Mouse (Mus musculus) ES-CJ7 (cell line): ENCODE data around the gene Irf6.
A peak's percentile ranks its signal among the peaks of the same experiment; 100 is the strongest.

Experiments
- DNase-seq: peaks from one replicate; pipeline ENCODE4 v3.0.0; 2011; ENCODE audit warnings: low read depth, low spot score

The Irf6 gene

GRCm38 (mm10) chr1:193152872-193153271, at the start of gene Irf6:
TSS of gene Irf6 (plus strand) at chr1:193153111.
- peak; percentile 74 for DNase-seq

- no peak for DNase-seq
Observed at GRCm38 (mm10) chr1:193112093-193112492, 40.8 kb upstream of the Irf6 start.

- no peak for DNase-seq
Observed at GRCm38 (mm10) chr1:193122793-193123192, 30.1 kb upstream of the Irf6 start.

- no peak for DNase-seq
Observed at GRCm38 (mm10) chr1:193123290-193123689, 29.6 kb upstream of the Irf6 start.

- peak; percentile 39 for DNase-seq
Observed at GRCm38 (mm10) chr1:193125835-193126234, 27.1 kb upstream of the Irf6 start.

GRCm38 (mm10) chr1:193128055-193128454, 24.9 kb upstream of the Irf6 start:
- DNase-seq: no peak

GRCm38 (mm10) chr1:193129321-193129720, 23.6 kb upstream of the Irf6 start:
- no peak for DNase-seq

- peak; percentile 99 for DNase-seq
Observed at GRCm38 (mm10) chr1:193129786-193130455, 23.0 kb upstream of the Irf6 start, which contains the start of gene Diexf. TSS of gene Diexf (minus strand) at chr1:193130272.

- no peak for DNase-seq
Observed at GRCm38 (mm10) chr1:193130456-193130825, 22.5 kb upstream of the Irf6 start.

- DNase-seq: no peak
Observed at GRCm38 (mm10) chr1:193130839-193131238, 22.1 kb upstream of the Irf6 start.

- DNase-seq: no peak
Observed at GRCm38 (mm10) chr1:193131311-193131948, 21.5 kb upstream of the Irf6 start.

GRCm38 (mm10) chr1:193132385-193132784, 20.5 kb upstream of the Irf6 start:
- no peak for DNase-seq

- peak; percentile 80 for DNase-seq
Observed at GRCm38 (mm10) chr1:193133726-193134125, 19.2 kb upstream of the Irf6 start.

GRCm38 (mm10) chr1:193138087-193138486, 14.8 kb upstream of the Irf6 start:
- DNase-seq: no peak

- DNase-seq: no peak
Observed at GRCm38 (mm10) chr1:193138669-193139068, 14.2 kb upstream of the Irf6 start.

GRCm38 (mm10) chr1:193141118-193141517, 11.8 kb upstream of the Irf6 start:
- no peak for DNase-seq

- DNase-seq: no peak
Observed at GRCm38 (mm10) chr1:193142517-193143062, 10.3 kb upstream of the Irf6 start.

- no peak for DNase-seq
Observed at GRCm38 (mm10) chr1:193144516-193144915, 8.4 kb upstream of the Irf6 start.

- no peak for DNase-seq
Observed at GRCm38 (mm10) chr1:193145101-193145500, 7.8 kb upstream of the Irf6 start.

- no peak for DNase-seq
Observed at GRCm38 (mm10) chr1:193146416-193146815, 6.5 kb upstream of the Irf6 start.

- DNase-seq: no peak
Observed at GRCm38 (mm10) chr1:193149231-193149630, 3.7 kb upstream of the Irf6 start.

GRCm38 (mm10) chr1:193151134-193151533, 1.8 kb upstream of the Irf6 start:
- no peak for DNase-seq

- DNase-seq: peak; percentile 17
Observed at GRCm38 (mm10) chr1:193153561-193153960, 650 bp downstream of the Irf6 start.
